Mouse (Mus musculus): ENCODE data around the gene Gpam.

DNA sequence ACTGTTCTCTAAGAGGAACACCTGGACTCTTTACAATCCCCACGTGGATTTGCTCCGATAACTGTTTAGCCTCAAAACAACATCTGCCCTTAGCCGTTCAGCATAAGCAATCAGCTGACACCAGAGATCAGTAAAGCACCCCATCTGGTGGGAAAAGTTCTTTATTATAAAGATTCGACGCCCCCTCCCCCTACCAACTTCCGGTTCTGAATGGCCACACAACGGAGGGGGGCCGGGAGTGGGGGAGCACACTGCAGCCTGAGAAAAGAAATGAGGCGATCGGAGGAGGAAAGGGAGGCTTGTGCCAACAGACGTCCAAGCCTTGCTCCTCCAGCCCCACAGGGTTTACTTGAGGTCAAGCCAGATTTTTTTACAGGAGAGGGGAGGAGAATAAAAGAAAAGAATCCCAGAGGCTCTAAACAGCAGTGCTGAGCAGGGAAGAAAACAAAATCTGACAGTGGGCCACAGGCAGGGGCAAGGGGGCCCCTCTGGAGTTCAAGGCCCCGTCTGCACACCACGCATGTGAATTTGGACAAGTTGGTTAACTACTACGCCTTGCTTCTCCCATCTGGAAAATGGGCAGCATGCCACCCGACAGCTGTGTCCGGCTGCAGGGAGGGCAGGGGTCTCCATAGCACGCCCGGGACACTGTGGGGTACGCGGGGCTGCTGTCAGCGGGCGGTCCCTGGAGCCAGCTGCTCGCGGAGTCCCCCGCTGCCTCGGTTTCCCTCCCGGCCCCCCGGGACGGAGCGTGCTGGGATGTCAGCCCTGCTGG lies 28.4 kb downstream of the Gpam start:
- no peak for TF ChIP-seq GATA1 (IDR thresholded peaks at IDR 0.05; ENCODE audit: low read length)
- no peak for TF ChIP-seq TAL1 (IDR thresholded peaks at IDR 0.05; ENCODE audit: low read length)

All from erythroblast, embryonic 14.5 days (primary cell).